Mouse (Mus musculus): ENCODE data around the gene Gm29564.
"Not testable (repeated sequence)": the region's sequence is repeated elsewhere in the genome, so short reads cannot be mapped to it uniquely, and the experiment has no call there.

The Gm29564 gene

GRCm38 (mm10) chrY:78212693-78213092, at the start of gene Gm29564:
Gm29564 (plus strand) TSS chrY:78212993.
- not testable (repeated sequence) for DNase-seq

All from kidney, adult 8-10 months (tissue).